Mouse (Mus musculus): ENCODE measurements around the gene Gpr62. TPM values are rescaled to one million over a fixed set of nuclear protein-coding genes. Genes with fewer than 3 reads are reported as not detected.

Gene Gpr62
- polyA plus RNA-seq, 1 experiment from 2014 or later, result 0.31 TPM

- Histone ChIP-seq H3K27me3 (replicated peaks) (peaks cover 5% of the 10 kb centered on the region; the same call in 1 of the 2 replicates), H3K27ac (replicated peaks) (no peak overlapping the region), H3K4me3 (no peak overlapping the region), H3K4me1 (peaks cover 51% of the 10 kb centered on the region), H3K9me3 (no peaks in the 10 kb centered on the region), H3K4me2 (peak overlapping the region; percentile 34), H3K36me3 (0 out of 2 replicates have a peak, but pooled peaks cover 2% of the 10 kb centered on the region), H3K9ac (peak overlapping the region; percentile 44)
- ATAC-seq (ENCODE audit: extremely low read depth, insufficient number of reproducible peaks, low FRiP score, low TSS enrichment), result no peak
- 2% methylated on average over 6 of the region's 6 CpGs for WGBS
Measured at GRCm38 (mm10) chr9:106474456-106474855, 8.7 kb upstream of the Gpr62 start.

- H3K27me3 ChIP-seq (replicated peaks), result peaks cover 5% of the 10 kb centered on the region; the same call in 1 of the 2 replicates
- 79% methylated on average over 5 of the region's 5 CpGs for WGBS
- H3K9me3 ChIP-seq, result no peaks in the 10 kb centered on the region
- no peak overlapping the region for H3K4me2 ChIP-seq
- ATAC-seq (ENCODE audit: extremely low read depth, insufficient number of reproducible peaks, low FRiP score, low TSS enrichment), result no peak
- H3K4me3 ChIP-seq, result no peak overlapping the region
- peak overlapping the region; percentile 44 for H3K9ac ChIP-seq
- H3K27ac ChIP-seq (replicated peaks), result no peak overlapping the region
- peaks cover 51% of the 10 kb centered on the region for H3K4me1 ChIP-seq
- no peaks in the 10 kb centered on the region for H3K36me3 ChIP-seq
Measured at GRCm38 (mm10) chr9:106473753-106474105, 8.0 kb upstream of the Gpr62 start.

- no peak for ATAC-seq (ENCODE audit: extremely low read depth, insufficient number of reproducible peaks, low FRiP score, low TSS enrichment)
Measured at GRCm38 (mm10) chr9:106473081-106473752, 7.5 kb upstream of the Gpr62 start.

GRCm38 (mm10) chr9:106472321-106472720 lies 6.6 kb upstream of the Gpr62 start:
- 0 out of 2 replicates have a peak overlapping the region, but pooled peaks have one; percentile 5 for H3K27ac ChIP-seq (replicated peaks)
- no peak for ATAC-seq (ENCODE audit: extremely low read depth, insufficient number of reproducible peaks, low FRiP score, low TSS enrichment)
- WGBS, result 45% methylated on average over 4 of the region's 4 CpGs

More at GRCm38 (mm10) chr9:106473081-106473752, 7.5 kb upstream of the Gpr62 start:
- WGBS, result 85% methylated on average over 16 of the region's 16 CpGs
- Histone ChIP-seq H3K9ac (no peak overlapping the region), H3K4me3 (no peak overlapping the region), H3K36me3 (no peaks in the 10 kb centered on the region), H3K4me2 (no peak overlapping the region), H3K9me3 (no peaks in the 10 kb centered on the region), H3K4me1 (peaks cover 49% of the 10 kb centered on the region), H3K27ac (replicated peaks) (no peak overlapping the region), H3K27me3 (replicated peaks) (peaks cover 5% of the 10 kb centered on the region; the same call in 1 of the 2 replicates)

GRCm38 (mm10) chr9:106471892-106472291 lies 6.2 kb upstream of the Gpr62 start:
- no peaks in the 10 kb centered on the region for H3K36me3 ChIP-seq
- H3K4me1 ChIP-seq, result peaks cover 42% of the 10 kb centered on the region
- no peaks in the 10 kb centered on the region for H3K9me3 ChIP-seq
- H3K4me3 ChIP-seq, result no peak overlapping the region
- no peak for ATAC-seq (ENCODE audit: extremely low read depth, insufficient number of reproducible peaks, low FRiP score, low TSS enrichment)
- H3K4me2 ChIP-seq, result peak overlapping the region; percentile 57
- H3K9ac ChIP-seq, result peak overlapping the region; percentile 45
- H3K27ac ChIP-seq (replicated peaks), result no peak overlapping the region
- 8% methylated on average over 5 of the region's 5 CpGs for WGBS
- peaks cover 5% of the 10 kb centered on the region; the same call in 1 of the 2 replicates for H3K27me3 ChIP-seq (replicated peaks)

More at GRCm38 (mm10) chr9:106472321-106472720, 6.6 kb upstream of the Gpr62 start:
- Histone ChIP-seq H3K4me2 (no peak overlapping the region), H3K4me3 (no peak overlapping the region), H3K4me1 (peaks cover 42% of the 10 kb centered on the region), H3K36me3 (no peaks in the 10 kb centered on the region), H3K27me3 (replicated peaks) (peaks cover 5% of the 10 kb centered on the region; the same call in 1 of the 2 replicates), H3K9ac (no peak overlapping the region), H3K9me3 (no peaks in the 10 kb centered on the region)

- H3K27me3 ChIP-seq (replicated peaks), result peaks cover 6% of the 10 kb centered on the region
- H3K9me3 ChIP-seq, result no peaks in the 10 kb centered on the region
- WGBS, result 63% methylated on average over 14 of the region's 14 CpGs
- peaks cover 37% of the 10 kb centered on the region for H3K4me1 ChIP-seq
- no peaks in the 10 kb centered on the region for H3K36me3 ChIP-seq
- no peak for ATAC-seq (ENCODE audit: extremely low read depth, insufficient number of reproducible peaks, low FRiP score, low TSS enrichment)
- no peak overlapping the region for H3K4me3 ChIP-seq
- H3K9ac ChIP-seq, result peak overlapping the region; percentile 45
- no peak overlapping the region for H3K27ac ChIP-seq (replicated peaks)
- peak overlapping the region; percentile 57 for H3K4me2 ChIP-seq
Measured at GRCm38 (mm10) chr9:106470991-106471750, 5.4 kb upstream of the Gpr62 start.

GRCm38 (mm10) chr9:106469776-106470175 lies 4.0 kb upstream of the Gpr62 start:
- H3K4me1 ChIP-seq, result peaks cover 34% of the 10 kb centered on the region
- no peaks in the 10 kb centered on the region for H3K9me3 ChIP-seq
- H3K27ac ChIP-seq (replicated peaks), result no peak overlapping the region
- peaks cover 15% of the 10 kb centered on the region for H3K27me3 ChIP-seq (replicated peaks)
- 59% methylated on average over 9 of the region's 9 CpGs for WGBS
- no peak overlapping the region for H3K4me3 ChIP-seq
- H3K36me3 ChIP-seq, result no peaks in the 10 kb centered on the region
- ATAC-seq (ENCODE audit: extremely low read depth, insufficient number of reproducible peaks, low FRiP score, low TSS enrichment), result no peak
- H3K4me2 ChIP-seq, result no peak overlapping the region
- H3K9ac ChIP-seq, result no peak overlapping the region

- peaks cover 34% of the 10 kb centered on the region for H3K4me1 ChIP-seq
- no peak overlapping the region for H3K9ac ChIP-seq
- H3K27ac ChIP-seq (replicated peaks), result no peak overlapping the region
- ATAC-seq (ENCODE audit: extremely low read depth, insufficient number of reproducible peaks, low FRiP score, low TSS enrichment), result no peak
- H3K36me3 ChIP-seq, result no peaks in the 10 kb centered on the region; the same call in 1 of the 2 replicates
- H3K4me2 ChIP-seq, result no peak overlapping the region
- no peak overlapping the region for H3K4me3 ChIP-seq
- 65% methylated on average over 6 of the region's 6 CpGs for WGBS
- H3K9me3 ChIP-seq, result no peaks in the 10 kb centered on the region
- H3K27me3 ChIP-seq (replicated peaks), result peaks cover 15% of the 10 kb centered on the region
Measured at GRCm38 (mm10) chr9:106469317-106469716, 3.6 kb upstream of the Gpr62 start.

GRCm38 (mm10) chr9:106467746-106468145 lies 2.0 kb upstream of the Gpr62 start:
- no peak overlapping the region for H3K4me2 ChIP-seq
- no peak overlapping the region for H3K27ac ChIP-seq (replicated peaks)
- WGBS, result 86% methylated on average over 7 of the region's 7 CpGs
- H3K36me3 ChIP-seq, result peaks cover 14% of the 10 kb centered on the region
- no peaks in the 10 kb centered on the region for H3K9me3 ChIP-seq
- peaks cover 32% of the 10 kb centered on the region for H3K4me1 ChIP-seq
- no peak overlapping the region for H3K9ac ChIP-seq
- H3K27me3 ChIP-seq (replicated peaks), result peaks cover 21% of the 10 kb centered on the region
- ATAC-seq (ENCODE audit: extremely low read depth, insufficient number of reproducible peaks, low FRiP score, low TSS enrichment), result no peak
- no peak overlapping the region for H3K4me3 ChIP-seq

GRCm38 (mm10) chr9:106466721-106467120 lies 983 bp upstream of the Gpr62 start:
- no peak overlapping the region for H3K9ac ChIP-seq
- 77% methylated on average over 6 of the region's 6 CpGs for WGBS
- H3K27ac ChIP-seq (replicated peaks), result no peak overlapping the region
- H3K9me3 ChIP-seq, result no peaks in the 10 kb centered on the region
- H3K4me2 ChIP-seq, result no peak overlapping the region
- H3K4me3 ChIP-seq, result no peak overlapping the region
- H3K36me3 ChIP-seq, result peaks cover 24% of the 10 kb centered on the region
- ATAC-seq (ENCODE audit: extremely low read depth, insufficient number of reproducible peaks, low FRiP score, low TSS enrichment), result no peak
- peaks cover 22% of the 10 kb centered on the region for H3K4me1 ChIP-seq
- H3K27me3 ChIP-seq (replicated peaks), result peaks cover 21% of the 10 kb centered on the region

- peak overlapping the region; percentile 98 for H3K4me2 ChIP-seq
- H3K4me1 ChIP-seq, result peaks cover 18% of the 10 kb centered on the region
- peak; percentile 23; the same call in 1 of the 2 replicates for ATAC-seq (ENCODE audit: extremely low read depth, insufficient number of reproducible peaks, low FRiP score, low TSS enrichment)
- H3K36me3 ChIP-seq, result peaks cover 41% of the 10 kb centered on the region
- H3K9ac ChIP-seq, result peak overlapping the region; percentile 84
- H3K9me3 ChIP-seq, result no peaks in the 10 kb centered on the region
- peak overlapping the region; percentile 65 for H3K4me3 ChIP-seq
- 2% methylated on average over 99 of the region's 99 CpGs for WGBS
- H3K27ac ChIP-seq (replicated peaks), result peak overlapping the region; percentile 46
- H3K27me3 ChIP-seq (replicated peaks), result peaks cover 21% of the 10 kb centered on the region
Measured at GRCm38 (mm10) chr9:106464751-106465541, 792 bp downstream of the Gpr62 start.
